Mouse (Mus musculus): ENCODE data around the gene Rapgef4. TPM values are rescaled to one million over a fixed set of nuclear protein-coding genes. Genes with fewer than 3 reads are reported as not detected.

Rapgef4 gene
- total and polyA plus RNA-seq, 2 experiments from 2014 or later, result 27.0 to 58.7 TPM

DNA sequence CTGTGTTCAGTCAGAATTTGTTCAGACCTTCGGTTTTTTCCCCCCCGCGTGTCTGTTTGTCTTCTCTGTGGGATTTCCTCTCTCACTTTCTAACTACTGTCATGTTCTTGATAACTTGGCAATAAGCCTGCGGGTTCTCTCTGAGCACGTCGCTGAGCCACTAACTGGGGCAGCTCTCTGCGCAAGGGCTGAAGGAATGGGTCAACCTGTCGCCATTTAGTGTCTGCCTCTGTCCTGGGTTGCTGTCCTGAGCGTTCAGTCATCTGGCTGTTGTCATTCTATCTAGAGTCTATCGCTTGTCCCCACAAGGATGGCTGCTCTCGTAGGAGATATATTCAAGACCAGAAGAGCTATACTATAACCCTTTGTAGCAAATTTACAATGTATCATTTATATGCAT, 107.8 kb downstream of the Rapgef4 start:
- no peak overlapping the region for H3K4me2 ChIP-seq (ENCODE audit: low read depth)
- 86% methylated on average over 11 of the region's 11 CpGs for WGBS
- H3K27ac ChIP-seq (ENCODE audit: low read depth, low read length), result no peak overlapping the region

GRCm38 (mm10) chr2:72090061-72090460, 109.0 kb downstream of the Rapgef4 start:
- DNase-seq (no peak), ATAC-seq (no peak)
- Histone ChIP-seq H3K9ac (no peak overlapping the region), H3K4me1 (ENCODE audit: insufficient read depth) (0 out of 2 replicates have a peak, but pooled peaks cover 4% of the 10 kb centered on the region), H3K4me3 (ENCODE audit: low read depth, low read length) (no peak overlapping the region), H3K27ac (ENCODE audit: low read depth, low read length) (no peak overlapping the region), H3K4me2 (ENCODE audit: low read depth) (no peak overlapping the region), H3K9me3 (ENCODE audit: low read length) (no peaks in the 10 kb centered on the region), H3K36me3 (ENCODE audit: insufficient read depth) (no peaks in the 10 kb centered on the region), H3K27me3 (ENCODE audit: insufficient read depth, low read length) (no peaks in the 10 kb centered on the region)
- no peak for TF ChIP-seq CTCF (IDR thresholded peaks at IDR 0.05; ENCODE audit: low read depth)
- 93% methylated on average over 2 of the region's 2 CpGs for WGBS

More for the DNA sequence above, 107.8 kb downstream of the Rapgef4 start:
- Histone ChIP-seq H3K27me3 (ENCODE audit: insufficient read depth, low read length) (no peaks in the 10 kb centered on the region), H3K9ac (no peak overlapping the region), H3K4me1 (ENCODE audit: insufficient read depth) (0 out of 2 replicates have a peak, but pooled peaks cover 4% of the 10 kb centered on the region), H3K4me3 (ENCODE audit: low read depth, low read length) (no peak overlapping the region), H3K36me3 (ENCODE audit: insufficient read depth) (no peaks in the 10 kb centered on the region), H3K9me3 (ENCODE audit: low read length) (no peaks in the 10 kb centered on the region)
- no peak for DNase-seq
- ATAC-seq, result no peak
- no peak for TF ChIP-seq CTCF (IDR thresholded peaks at IDR 0.05; ENCODE audit: low read depth)

DNA sequence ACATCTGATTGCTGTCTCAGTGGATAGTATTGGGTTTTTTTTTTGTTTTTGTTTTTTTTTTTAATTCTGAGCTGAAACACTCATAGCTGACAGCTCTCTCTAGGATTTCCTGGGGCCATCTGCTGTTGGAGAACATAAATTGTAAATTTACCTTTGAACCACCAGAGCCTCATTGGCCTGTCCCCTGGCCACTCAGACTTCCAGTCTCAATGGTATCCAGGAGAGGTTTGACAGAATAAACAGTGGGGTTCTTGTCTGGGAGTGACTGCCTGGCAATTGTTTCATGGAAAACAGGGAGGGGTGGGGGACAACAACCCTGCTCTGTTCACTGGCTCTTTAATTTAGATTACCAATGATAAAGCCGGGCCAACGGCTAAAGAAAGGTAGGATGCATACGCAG, 111.0 kb downstream of the Rapgef4 start:
- H3K27ac ChIP-seq (ENCODE audit: low read depth, low read length), result no peak overlapping the region
- 0 out of 2 replicates have a peak, but pooled peaks cover 4% of the 10 kb centered on the region for H3K4me1 ChIP-seq (ENCODE audit: insufficient read depth)
- no peak for TF ChIP-seq CTCF (IDR thresholded peaks at IDR 0.05; ENCODE audit: low read depth)
- no peaks in the 10 kb centered on the region for H3K9me3 ChIP-seq (ENCODE audit: low read length)
- 35% methylated on average over 3 of the region's 3 CpGs for WGBS
- H3K9ac ChIP-seq, result no peak overlapping the region
- H3K36me3 ChIP-seq (ENCODE audit: insufficient read depth), result no peaks in the 10 kb centered on the region
- no peak overlapping the region for H3K4me3 ChIP-seq (ENCODE audit: low read depth, low read length)
- DNase-seq (no peak), ATAC-seq (no peak)
- H3K27me3 ChIP-seq (ENCODE audit: insufficient read depth, low read length), result no peaks in the 10 kb centered on the region
- H3K4me2 ChIP-seq (ENCODE audit: low read depth), result no peak overlapping the region

- Histone ChIP-seq H3K27ac (ENCODE audit: low read depth, low read length) (peak overlapping the region; percentile 11; the same call in 1 of the 2 replicates), H3K4me3 (ENCODE audit: low read depth, low read length) (no peak overlapping the region), H3K9ac (no peak overlapping the region), H3K36me3 (ENCODE audit: insufficient read depth) (no peaks in the 10 kb centered on the region), H3K27me3 (ENCODE audit: insufficient read depth, low read length) (no peaks in the 10 kb centered on the region), H3K4me2 (ENCODE audit: low read depth) (no peak overlapping the region), H3K9me3 (ENCODE audit: low read length) (no peaks in the 10 kb centered on the region), H3K4me1 (ENCODE audit: insufficient read depth) (0 out of 2 replicates have a peak, but pooled peaks cover 4% of the 10 kb centered on the region)
- 64% methylated on average over 20 of the region's 20 CpGs for WGBS
- DNase-seq (no peak), ATAC-seq (0 out of 2 replicates have a peak, but pooled peaks have one; percentile 2)
- no peak for TF ChIP-seq CTCF (IDR thresholded peaks at IDR 0.05; ENCODE audit: low read depth)
These were observed 112.5 kb downstream of the Rapgef4 start for GRCm38 (mm10) chr2:72093402-72094037.

- Histone ChIP-seq H3K4me3 (ENCODE audit: low read depth, low read length) (no peak overlapping the region), H3K4me1 (ENCODE audit: insufficient read depth) (0 out of 2 replicates have a peak, but pooled peaks cover 4% of the 10 kb centered on the region), H3K4me2 (ENCODE audit: low read depth) (no peak overlapping the region), H3K27ac (ENCODE audit: low read depth, low read length) (peak overlapping the region; percentile 11; the same call in 1 of the 2 replicates), H3K36me3 (ENCODE audit: insufficient read depth) (no peaks in the 10 kb centered on the region), H3K9me3 (ENCODE audit: low read length) (no peaks in the 10 kb centered on the region), H3K27me3 (ENCODE audit: insufficient read depth, low read length) (no peaks in the 10 kb centered on the region), H3K9ac (no peak overlapping the region)
- 73% methylated on average over 8 of the region's 8 CpGs for WGBS
- no peak for TF ChIP-seq CTCF (IDR thresholded peaks at IDR 0.05; ENCODE audit: low read depth)
- ATAC-seq, result no peak
- DNase-seq, result no peak
These were observed 113.0 kb downstream of the Rapgef4 start for GRCm38 (mm10) chr2:72094038-72094437.

GRCm38 (mm10) chr2:72094446-72094845, 113.4 kb downstream of the Rapgef4 start:
- DNase-seq (no peak), ATAC-seq (no peak)
- Histone ChIP-seq H3K4me2 (ENCODE audit: low read depth) (no peak overlapping the region), H3K9me3 (ENCODE audit: low read length) (no peaks in the 10 kb centered on the region), H3K27ac (ENCODE audit: low read depth, low read length) (no peak overlapping the region), H3K4me3 (ENCODE audit: low read depth, low read length) (no peak overlapping the region), H3K9ac (no peak overlapping the region), H3K27me3 (ENCODE audit: insufficient read depth, low read length) (no peaks in the 10 kb centered on the region), H3K4me1 (ENCODE audit: insufficient read depth) (0 out of 2 replicates have a peak, but pooled peaks cover 4% of the 10 kb centered on the region), H3K36me3 (ENCODE audit: insufficient read depth) (no peaks in the 10 kb centered on the region)
- 63% methylated on average over 7 of the region's 7 CpGs for WGBS
- TF ChIP-seq CTCF (IDR thresholded peaks at IDR 0.05; ENCODE audit: low read depth), result no peak

DNA sequence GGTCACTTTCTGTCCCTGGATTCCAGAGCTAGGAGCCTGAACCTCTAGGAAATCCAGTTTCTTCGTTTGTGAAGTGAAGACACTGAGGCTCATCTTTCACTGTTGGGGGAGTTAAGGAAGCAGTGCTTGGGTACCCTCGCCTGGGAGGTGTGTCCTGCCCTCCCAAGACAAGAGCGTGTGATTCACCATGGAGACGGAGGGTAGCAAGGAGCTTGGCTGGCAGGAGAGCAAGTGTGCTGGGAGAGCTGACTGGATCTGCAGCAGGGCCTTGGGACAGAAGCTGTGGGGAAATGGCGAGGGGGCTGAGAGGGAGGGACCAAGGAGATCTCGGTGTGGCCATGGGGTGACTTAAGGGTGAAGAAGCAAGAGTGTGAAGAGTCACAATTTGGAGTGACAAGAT, 114.0 kb downstream of the Rapgef4 start:
- Histone ChIP-seq H3K4me1 (ENCODE audit: insufficient read depth) (0 out of 2 replicates have a peak, but pooled peaks cover 4% of the 10 kb centered on the region), H3K4me2 (ENCODE audit: low read depth) (no peak overlapping the region), H3K9ac (no peak overlapping the region), H3K27ac (ENCODE audit: low read depth, low read length) (no peak overlapping the region), H3K27me3 (ENCODE audit: insufficient read depth, low read length) (no peaks in the 10 kb centered on the region), H3K36me3 (ENCODE audit: insufficient read depth) (no peaks in the 10 kb centered on the region), H3K4me3 (ENCODE audit: low read depth, low read length) (no peak overlapping the region), H3K9me3 (ENCODE audit: low read length) (no peaks in the 10 kb centered on the region)
- ATAC-seq (no peak), DNase-seq (no peak)
- WGBS, result 62% methylated on average over 6 of the region's 6 CpGs
- TF ChIP-seq CTCF (IDR thresholded peaks at IDR 0.05; ENCODE audit: low read depth), result no peak
